Mouse (Mus musculus): ENCODE measurements around the gene Fbxw8. TPM values are rescaled to one million over a fixed set of nuclear protein-coding genes. Genes with fewer than 3 reads are reported as not detected.
A peak's percentile ranks its signal among the peaks of the same experiment; 100 is the strongest.

The Fbxw8 gene
- polyA plus RNA-seq, 1 experiment from 2014 or later = 16.8 TPM

DNA sequence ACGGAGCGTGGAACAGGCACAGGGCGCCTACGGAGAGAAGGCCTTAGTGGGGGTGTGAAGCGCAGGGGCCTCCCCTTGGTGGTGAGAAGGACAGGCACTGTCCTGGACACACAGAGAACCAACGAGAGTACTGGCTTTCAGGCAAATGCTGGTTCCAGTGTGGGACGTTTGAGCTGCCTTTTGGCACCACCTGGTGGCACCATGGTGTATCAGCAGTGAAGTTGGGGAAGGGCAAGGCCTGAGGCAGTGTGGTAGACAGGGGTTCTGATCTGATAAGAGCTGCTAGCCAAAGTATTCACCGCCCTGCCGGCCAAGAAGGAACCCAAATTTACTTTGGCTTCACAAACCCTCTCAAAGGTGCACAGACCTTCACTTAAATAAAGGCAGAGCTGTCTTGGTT is 85.9 kb downstream of the Fbxw8 start:
- Histone ChIP-seq H3K4me2 (no peak overlapping the region), H3K9ac (ENCODE audit: low read depth, low read length) (peak overlapping the region; percentile 48), H3K36me3 (ENCODE audit: control insufficient read depth, insufficient read depth, low read length) (peaks cover 15% of the 10 kb centered on the region), H3K27ac (ENCODE audit: low read depth, low read length) (no peak overlapping the region), H3K27me3 (ENCODE audit: control insufficient read depth, insufficient read depth, low read length) (no peaks in the 10 kb centered on the region), H3K9me3 (replicated peaks; ENCODE audit: control insufficient read depth, low read length) (no peaks in the 10 kb centered on the region), H3K4me1 (ENCODE audit: control insufficient read depth, insufficient read depth, low read length) (peaks cover 27% of the 10 kb centered on the region), H3K4me3 (ENCODE audit: low read depth, low read length) (no peak overlapping the region)
- 41% methylated on average over 9 of the region's 9 CpGs for WGBS (ENCODE audit: insufficient replicate concordance)
- no peak for ATAC-seq (replicated peaks; ENCODE audit: insufficient number of reproducible peaks, low FRiP score, low TSS enrichment)

DNA sequence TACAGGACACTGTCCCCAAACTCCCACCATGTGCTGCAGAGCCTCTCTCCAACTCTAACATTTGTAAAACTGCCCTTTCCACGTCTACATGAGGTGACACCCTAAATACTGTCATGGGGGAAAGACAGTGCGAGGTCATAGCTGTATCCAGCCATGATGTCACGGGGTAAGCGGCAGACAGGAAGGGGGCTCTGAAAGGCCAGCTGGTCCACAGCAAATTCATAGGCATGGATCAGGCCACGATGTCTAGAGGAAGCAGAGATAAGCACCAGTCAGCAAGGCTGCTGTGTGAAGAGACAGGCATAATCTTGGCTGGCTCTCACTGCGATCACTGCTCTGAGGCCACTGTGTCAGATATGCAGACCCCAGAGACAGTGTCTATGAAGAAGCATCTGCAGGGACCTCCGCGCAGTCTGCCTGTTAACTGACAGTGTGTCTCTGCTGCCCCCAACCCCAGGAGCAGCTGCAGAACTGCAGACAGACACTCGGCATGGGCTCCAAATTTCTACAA is 87.2 kb downstream of the Fbxw8 start:
- Histone ChIP-seq H3K27me3 (ENCODE audit: control insufficient read depth, insufficient read depth, low read length) (no peaks in the 10 kb centered on the region), H3K9me3 (replicated peaks; ENCODE audit: control insufficient read depth, low read length) (no peaks in the 10 kb centered on the region), H3K4me3 (ENCODE audit: low read depth, low read length) (no peak overlapping the region), H3K9ac (ENCODE audit: low read depth, low read length) (no peak overlapping the region), H3K4me2 (no peak overlapping the region), H3K27ac (ENCODE audit: low read depth, low read length) (peak overlapping the region; percentile 63), H3K4me1 (ENCODE audit: control insufficient read depth, insufficient read depth, low read length) (peaks cover 30% of the 10 kb centered on the region), H3K36me3 (ENCODE audit: control insufficient read depth, insufficient read depth, low read length) (peaks cover 15% of the 10 kb centered on the region)
- WGBS (ENCODE audit: insufficient replicate concordance) = 49% methylated on average over 9 of the region's 9 CpGs
- peak; percentile 32; the same call in 1 of the 2 replicates for ATAC-seq (replicated peaks; ENCODE audit: insufficient number of reproducible peaks, low FRiP score, low TSS enrichment)

DNA sequence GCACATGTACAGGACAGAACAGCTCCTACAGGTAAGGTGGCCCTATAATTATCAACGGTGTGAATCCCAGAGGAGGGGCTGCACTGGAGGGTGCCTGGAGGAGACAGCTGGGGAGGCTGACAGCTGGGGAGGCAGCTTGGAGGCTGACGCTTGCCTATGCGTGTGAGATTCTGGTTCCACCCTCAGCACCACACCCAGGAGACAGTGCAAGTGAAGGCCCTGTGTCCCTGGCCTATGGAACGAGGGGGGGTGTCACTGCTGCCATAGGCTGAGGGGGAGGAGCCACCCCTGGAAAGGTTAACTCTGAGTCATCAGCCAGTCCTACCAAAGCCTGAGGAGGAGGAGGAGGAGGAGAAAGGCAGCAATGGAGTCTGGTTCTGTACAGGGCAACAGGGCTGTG is 87.7 kb downstream of the Fbxw8 start:
- Histone ChIP-seq H3K9ac (ENCODE audit: low read depth, low read length) (no peak overlapping the region), H3K4me2 (no peak overlapping the region), H3K27me3 (ENCODE audit: control insufficient read depth, insufficient read depth, low read length) (no peaks in the 10 kb centered on the region), H3K4me3 (ENCODE audit: low read depth, low read length) (no peak overlapping the region), H3K36me3 (ENCODE audit: control insufficient read depth, insufficient read depth, low read length) (peaks cover 12% of the 10 kb centered on the region), H3K9me3 (replicated peaks; ENCODE audit: control insufficient read depth, low read length) (no peaks in the 10 kb centered on the region), H3K27ac (ENCODE audit: low read depth, low read length) (peak overlapping the region; percentile 63), H3K4me1 (ENCODE audit: control insufficient read depth, insufficient read depth, low read length) (peaks cover 30% of the 10 kb centered on the region)
- 56% methylated on average over 4 of the region's 4 CpGs for WGBS (ENCODE audit: insufficient replicate concordance)
- ATAC-seq (replicated peaks; ENCODE audit: insufficient number of reproducible peaks, low FRiP score, low TSS enrichment) = 0 out of 2 replicates have a peak, but pooled peaks have one; percentile 14

DNA sequence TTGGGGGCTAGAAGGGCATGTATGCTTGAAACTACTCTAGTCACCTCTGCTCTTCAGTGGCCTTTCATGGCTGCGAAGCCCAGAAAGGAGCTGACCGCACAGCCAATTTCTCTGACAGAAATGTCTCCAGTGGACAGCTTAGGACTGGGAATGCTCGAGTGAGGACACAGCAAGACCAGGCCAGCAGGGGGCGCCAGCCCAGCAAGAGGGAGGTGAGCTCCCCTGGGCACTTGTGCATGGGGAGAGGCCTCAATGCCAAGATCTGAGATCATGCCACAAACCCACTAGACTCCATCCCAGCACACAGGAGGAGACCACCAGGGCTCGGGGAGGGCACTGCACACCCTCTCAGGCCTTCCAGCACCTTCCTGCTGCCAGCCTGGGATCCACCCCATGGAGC is 88.4 kb downstream of the Fbxw8 start:
- Histone ChIP-seq H3K9ac (ENCODE audit: low read depth, low read length) (no peak overlapping the region), H3K4me2 (no peak overlapping the region), H3K4me3 (ENCODE audit: low read depth, low read length) (no peak overlapping the region), H3K9me3 (replicated peaks; ENCODE audit: control insufficient read depth, low read length) (no peaks in the 10 kb centered on the region), H3K4me1 (ENCODE audit: control insufficient read depth, insufficient read depth, low read length) (peaks cover 30% of the 10 kb centered on the region), H3K27me3 (ENCODE audit: control insufficient read depth, insufficient read depth, low read length) (no peaks in the 10 kb centered on the region), H3K36me3 (ENCODE audit: control insufficient read depth, insufficient read depth, low read length) (peaks cover 11% of the 10 kb centered on the region), H3K27ac (ENCODE audit: low read depth, low read length) (no peak overlapping the region)
- no peak for ATAC-seq (replicated peaks; ENCODE audit: insufficient number of reproducible peaks, low FRiP score, low TSS enrichment)
- WGBS (ENCODE audit: insufficient replicate concordance) = 51% methylated on average over 5 of the region's 5 CpGs

DNA sequence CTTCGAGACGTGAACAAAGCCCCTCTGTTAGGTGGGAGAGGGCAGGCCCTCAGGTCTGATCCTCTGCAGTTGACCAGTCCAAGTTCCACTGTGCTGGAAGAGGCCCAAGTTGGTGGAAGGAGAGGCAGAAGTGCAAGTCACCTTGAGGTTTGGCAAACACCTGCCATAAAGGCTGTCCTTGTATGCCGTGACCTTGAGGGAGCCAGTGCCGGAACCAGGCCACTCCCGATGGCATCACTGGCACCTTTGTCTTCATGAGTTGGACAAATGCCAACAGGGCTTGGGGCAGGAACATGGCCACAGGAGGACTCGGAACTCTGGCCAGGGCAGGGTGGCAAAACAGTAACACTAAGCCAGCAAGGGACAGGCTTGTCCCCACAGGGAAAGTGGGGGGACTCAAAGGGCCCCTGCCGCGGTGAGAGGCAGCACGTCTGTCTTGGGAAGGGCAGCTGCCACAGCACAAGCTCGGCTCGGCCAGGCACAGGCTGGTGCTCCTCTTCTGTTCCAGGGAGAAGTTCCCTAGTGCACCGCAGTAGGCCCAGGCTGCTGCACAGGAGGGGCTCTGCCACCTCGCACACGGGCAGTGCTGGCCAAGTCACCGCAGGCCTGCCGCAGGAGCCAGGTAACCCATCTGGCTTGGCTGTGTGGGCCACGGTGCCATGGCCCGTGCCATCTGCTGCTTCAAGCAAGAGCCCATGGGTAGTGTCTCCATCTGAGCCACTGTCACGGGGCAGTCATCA is 89.6 kb downstream of the Fbxw8 start:
- no peak for ATAC-seq (replicated peaks; ENCODE audit: insufficient number of reproducible peaks, low FRiP score, low TSS enrichment)
- Histone ChIP-seq H3K4me1 (ENCODE audit: control insufficient read depth, insufficient read depth, low read length) (peaks cover 30% of the 10 kb centered on the region), H3K9me3 (replicated peaks; ENCODE audit: control insufficient read depth, low read length) (no peaks in the 10 kb centered on the region), H3K4me2 (no peak overlapping the region), H3K27me3 (ENCODE audit: control insufficient read depth, insufficient read depth, low read length) (no peaks in the 10 kb centered on the region), H3K9ac (ENCODE audit: low read depth, low read length) (no peak overlapping the region), H3K4me3 (ENCODE audit: low read depth, low read length) (no peak overlapping the region), H3K36me3 (ENCODE audit: control insufficient read depth, insufficient read depth, low read length) (peaks cover 11% of the 10 kb centered on the region), H3K27ac (ENCODE audit: low read depth, low read length) (0 out of 2 replicates have a peak overlapping the region, but pooled peaks have one; percentile 15)
- WGBS (ENCODE audit: insufficient replicate concordance) = 92% methylated on average over 19 of the region's 19 CpGs

DNA sequence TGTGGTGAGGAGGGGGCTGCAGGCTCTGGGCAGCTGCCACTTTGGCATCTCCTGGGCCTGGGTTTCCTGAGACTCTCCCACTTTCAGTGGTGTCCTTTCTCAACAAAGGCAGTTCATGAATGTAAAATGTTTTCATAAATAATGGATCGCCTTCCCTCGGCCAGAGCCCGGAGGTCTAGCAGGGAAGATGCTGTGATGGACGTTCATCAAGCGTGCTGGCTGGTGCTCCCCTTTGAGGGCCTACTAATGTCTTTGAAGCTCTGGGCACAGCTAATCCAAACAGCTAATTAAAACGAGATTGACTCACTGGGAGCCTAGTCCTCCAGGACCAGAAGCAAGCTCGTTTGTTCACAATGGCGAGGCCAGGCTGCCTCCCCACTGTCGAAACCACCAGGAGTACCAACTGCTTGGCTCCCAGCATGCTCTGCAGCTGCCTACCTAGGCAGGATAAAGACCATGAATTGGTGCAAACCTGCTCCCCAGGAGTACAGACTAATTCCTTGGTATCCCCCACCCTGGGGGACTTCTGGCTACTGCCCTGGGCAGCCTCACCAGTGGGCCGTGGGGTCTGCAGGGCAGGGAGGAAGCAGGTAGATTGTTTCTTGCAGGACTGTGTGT is 90.9 kb downstream of the Fbxw8 start:
- Histone ChIP-seq H3K4me2 (no peak overlapping the region), H3K4me1 (ENCODE audit: control insufficient read depth, insufficient read depth, low read length) (peaks cover 30% of the 10 kb centered on the region), H3K9me3 (replicated peaks; ENCODE audit: control insufficient read depth, low read length) (no peaks in the 10 kb centered on the region), H3K27ac (ENCODE audit: low read depth, low read length) (no peak overlapping the region), H3K4me3 (ENCODE audit: low read depth, low read length) (no peak overlapping the region), H3K27me3 (ENCODE audit: control insufficient read depth, insufficient read depth, low read length) (no peaks in the 10 kb centered on the region), H3K36me3 (ENCODE audit: control insufficient read depth, insufficient read depth, low read length) (peaks cover 6% of the 10 kb centered on the region; the same call in 1 of the 2 replicates), H3K9ac (ENCODE audit: low read depth, low read length) (no peak overlapping the region)
- 71% methylated on average over 10 of the region's 10 CpGs for WGBS (ENCODE audit: insufficient replicate concordance)
- ATAC-seq (replicated peaks; ENCODE audit: insufficient number of reproducible peaks, low FRiP score, low TSS enrichment) = no peak

DNA sequence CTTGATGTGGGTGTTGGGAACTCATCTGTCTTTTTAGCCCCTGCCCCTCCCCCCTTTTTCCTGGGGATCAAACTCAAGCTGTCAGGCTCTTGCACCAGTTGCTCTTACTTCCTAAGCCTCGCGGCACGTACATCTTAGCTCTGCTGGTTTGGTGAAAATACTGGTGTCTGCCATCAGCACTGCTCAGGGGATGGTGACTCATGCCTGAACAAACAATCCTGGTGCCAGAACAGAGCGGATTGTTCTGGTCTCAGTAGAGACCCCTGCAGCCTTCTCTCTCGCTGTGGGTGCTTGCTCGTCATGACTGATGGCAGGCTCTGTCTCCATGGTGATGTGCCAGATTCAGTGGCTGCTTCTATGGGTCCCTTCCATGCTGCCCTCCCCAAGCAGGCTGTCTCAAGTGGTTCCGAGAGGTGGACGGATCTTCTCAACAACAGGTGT is 92.1 kb downstream of the Fbxw8 start:
- ATAC-seq (replicated peaks; ENCODE audit: insufficient number of reproducible peaks, low FRiP score, low TSS enrichment) = no peak

DNA sequence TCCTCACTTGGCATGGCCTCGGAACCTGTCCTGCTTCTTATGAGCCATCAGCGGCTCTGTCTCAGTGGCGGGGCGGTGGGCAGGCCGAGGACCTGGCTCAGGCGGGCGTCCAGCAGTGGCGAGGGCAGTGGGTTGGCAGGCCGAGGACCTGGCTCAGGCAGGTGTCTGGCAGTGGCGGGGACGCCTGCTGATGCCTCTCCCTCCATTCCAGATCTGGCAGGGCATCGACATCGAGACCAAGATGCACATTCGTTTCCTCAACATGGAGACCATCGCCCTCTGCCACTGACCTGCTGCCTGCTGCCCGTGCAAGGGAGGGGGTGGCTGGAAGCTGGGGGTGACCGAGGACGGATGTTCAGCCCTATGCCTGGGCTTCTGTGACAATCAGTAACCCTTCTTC is 93.9 kb downstream of the Fbxw8 start:
- Histone ChIP-seq H3K27ac (ENCODE audit: low read depth, low read length) (no peak overlapping the region), H3K4me3 (ENCODE audit: low read depth, low read length) (no peak overlapping the region), H3K4me2 (no peak overlapping the region), H3K36me3 (ENCODE audit: control insufficient read depth, insufficient read depth, low read length) (peaks cover 6% of the 10 kb centered on the region; the same call in 1 of the 2 replicates), H3K9ac (ENCODE audit: low read depth, low read length) (no peak overlapping the region), H3K27me3 (ENCODE audit: control insufficient read depth, insufficient read depth, low read length) (no peaks in the 10 kb centered on the region), H3K4me1 (ENCODE audit: control insufficient read depth, insufficient read depth, low read length) (peaks cover 27% of the 10 kb centered on the region), H3K9me3 (replicated peaks; ENCODE audit: control insufficient read depth, low read length) (no peaks in the 10 kb centered on the region)
- no peak for ATAC-seq (replicated peaks; ENCODE audit: insufficient number of reproducible peaks, low FRiP score, low TSS enrichment)
- 88% methylated on average over 18 of the region's 18 CpGs for WGBS (ENCODE audit: insufficient replicate concordance)

More for the DNA sequence above, 92.1 kb downstream of the Fbxw8 start:
- Histone ChIP-seq H3K27me3 (ENCODE audit: control insufficient read depth, insufficient read depth, low read length) (no peaks in the 10 kb centered on the region), H3K36me3 (ENCODE audit: control insufficient read depth, insufficient read depth, low read length) (peaks cover 6% of the 10 kb centered on the region; the same call in 1 of the 2 replicates), H3K27ac (ENCODE audit: low read depth, low read length) (no peak overlapping the region), H3K9me3 (replicated peaks; ENCODE audit: control insufficient read depth, low read length) (no peaks in the 10 kb centered on the region), H3K4me1 (ENCODE audit: control insufficient read depth, insufficient read depth, low read length) (peaks cover 30% of the 10 kb centered on the region), H3K9ac (ENCODE audit: low read depth, low read length) (no peak overlapping the region), H3K4me3 (ENCODE audit: low read depth, low read length) (no peak overlapping the region), H3K4me2 (no peak overlapping the region)
- 70% methylated on average over 8 of the region's 8 CpGs for WGBS (ENCODE audit: insufficient replicate concordance)
